Mouse (Mus musculus): ENCODE data around the gene Vmn2r77.
"Not testable (repeated sequence)": the region's sequence is repeated elsewhere in the genome, so short reads cannot be mapped to it uniquely, and the experiment has no call there.

Gene Vmn2r77

DNA sequence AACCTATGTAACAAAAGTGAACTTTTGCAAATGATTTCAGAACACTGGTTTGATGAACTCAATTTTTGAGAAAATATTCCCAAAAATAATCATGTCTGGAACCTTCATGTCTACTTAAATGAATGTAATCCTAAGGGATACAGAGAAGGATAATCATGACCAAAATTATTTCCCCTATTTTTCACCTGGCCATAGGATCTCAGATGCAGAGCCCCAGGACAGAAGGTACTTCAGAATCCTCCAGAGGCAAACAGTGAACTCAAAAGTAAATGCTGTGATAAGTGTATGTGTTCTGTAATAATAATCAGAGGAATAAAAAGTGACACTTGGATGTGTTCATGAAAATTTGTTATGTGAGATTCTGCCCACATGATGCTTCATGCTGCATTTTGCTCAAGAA lies at the start of gene Vmn2r77:
Gene Vmn2r77, plus strand, starts transcription at position 301 of the 400 bp plus-strand sequence.
- no peak for DNase-seq (ENCODE audit: low spot score)

DNA sequence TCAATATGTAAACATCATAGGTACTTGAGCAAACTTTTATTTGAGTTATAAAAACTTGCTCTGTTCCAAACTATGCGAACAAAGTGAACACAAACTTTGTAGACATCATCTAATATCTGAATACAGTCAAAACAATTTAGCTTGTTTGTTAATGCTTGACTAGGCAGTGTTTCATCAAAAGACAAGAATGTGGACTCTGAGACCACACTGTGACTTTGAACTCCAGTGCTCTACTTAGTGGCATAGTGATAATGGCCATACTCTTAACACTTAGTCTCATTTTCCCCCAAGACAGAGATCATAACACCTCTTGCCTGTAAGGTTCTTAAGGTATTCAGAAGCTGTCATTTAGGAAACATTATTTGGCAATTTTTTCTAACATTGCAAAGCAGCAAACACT lies 34.1 kb upstream of the Vmn2r77 start:
- no peak for DNase-seq (ENCODE audit: low spot score)

DNA sequence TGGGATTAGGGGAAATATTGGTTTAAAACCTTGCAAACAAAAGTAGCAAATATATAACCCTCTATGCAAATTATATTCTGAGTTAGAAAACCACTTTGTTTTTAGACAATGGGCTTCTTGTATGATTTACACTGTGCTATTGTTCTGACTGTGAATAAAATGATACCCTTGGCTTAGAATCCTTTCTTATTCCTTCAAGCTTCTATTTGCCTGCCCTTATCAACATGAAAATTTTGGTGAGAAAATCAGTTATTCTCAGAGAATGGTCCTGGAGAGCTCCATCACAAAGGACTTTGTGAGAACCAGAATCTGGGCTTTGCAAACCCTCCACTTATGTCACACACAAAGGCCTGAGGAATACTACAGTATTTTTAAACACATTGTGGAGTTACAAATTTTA lies 30.2 kb upstream of the Vmn2r77 start:
- no peak for DNase-seq (ENCODE audit: low spot score)

DNA sequence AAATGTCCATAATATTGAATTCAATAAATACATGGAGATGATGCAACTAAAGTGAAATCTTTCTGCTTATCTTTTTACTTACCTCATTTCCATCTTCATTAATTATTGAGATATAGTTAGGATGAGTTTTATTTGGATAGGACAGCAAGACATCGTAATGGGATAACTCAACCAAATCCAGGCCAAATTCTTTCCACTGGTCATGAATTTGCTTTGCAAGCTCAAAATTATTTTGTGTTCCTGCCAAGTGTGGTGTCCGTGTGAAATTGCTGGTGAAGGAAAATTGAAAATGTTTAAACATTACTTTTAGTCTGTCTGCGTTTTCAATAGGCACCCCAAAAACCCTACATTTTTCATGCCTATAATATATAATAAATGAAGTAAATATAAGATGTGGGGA lies 23.2 kb upstream of the Vmn2r77 start:
- no peak for DNase-seq (ENCODE audit: low spot score)

DNA sequence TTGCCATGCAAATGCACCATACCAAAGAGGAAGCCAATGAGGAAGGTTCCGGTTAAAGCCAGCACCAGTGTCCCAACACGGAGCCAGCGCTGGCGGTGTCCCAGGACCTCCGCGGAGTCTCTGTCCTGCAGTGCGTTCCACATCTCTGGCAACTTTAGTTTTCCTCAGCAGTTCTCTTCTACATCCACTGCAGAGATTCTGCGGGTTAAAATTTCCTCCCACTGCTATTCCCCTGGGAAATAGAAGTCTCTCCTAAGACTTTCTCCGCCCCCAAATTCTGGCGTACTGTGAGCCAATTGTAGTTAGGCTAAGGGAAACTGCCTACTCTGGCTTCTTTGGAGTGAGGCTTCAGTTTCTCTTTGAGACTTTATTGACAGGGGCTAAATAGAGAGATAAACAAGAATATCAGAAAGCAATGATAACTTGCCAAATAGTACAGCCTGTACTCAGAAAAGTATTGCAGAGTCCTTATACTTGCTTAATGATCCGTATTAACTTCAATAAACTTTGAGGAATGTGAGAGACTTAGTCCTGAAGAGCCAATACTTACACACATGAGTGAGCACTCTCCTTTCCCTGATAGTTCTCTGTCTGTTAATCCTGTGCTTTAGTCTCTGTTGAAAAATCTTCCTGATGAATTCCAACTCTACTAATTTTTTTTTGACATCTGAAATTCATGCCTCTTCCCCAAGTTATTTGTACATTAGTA lies 19.1 kb upstream of the Vmn2r77 start, which contains the start of gene Folh1:
Gene Folh1, minus strand, starts transcription at position 327 of the 709 bp plus-strand sequence.
- DNase-seq (ENCODE audit: low spot score): no peak

DNA sequence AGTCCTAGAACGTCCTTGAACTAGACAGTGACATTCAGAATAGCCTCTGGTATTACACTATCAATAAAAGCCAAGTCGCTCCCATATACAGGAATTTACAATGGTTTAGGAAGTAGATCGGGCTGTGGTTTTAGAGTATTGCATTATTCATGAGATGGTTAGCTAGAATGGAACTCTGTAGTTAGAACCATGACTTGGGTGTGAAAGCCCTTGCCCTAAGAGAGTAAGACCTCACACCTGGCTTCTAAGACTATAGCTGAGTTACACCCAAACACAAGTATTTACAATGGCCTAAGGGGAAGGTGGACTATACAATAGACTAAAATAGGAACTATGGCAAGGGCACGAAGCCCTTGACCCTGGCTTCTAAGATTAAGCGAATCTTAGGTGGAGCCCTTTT lies 20.4 kb downstream of the Vmn2r77 start:
- DNase-seq (ENCODE audit: low spot score): not testable (repeated sequence)

DNA sequence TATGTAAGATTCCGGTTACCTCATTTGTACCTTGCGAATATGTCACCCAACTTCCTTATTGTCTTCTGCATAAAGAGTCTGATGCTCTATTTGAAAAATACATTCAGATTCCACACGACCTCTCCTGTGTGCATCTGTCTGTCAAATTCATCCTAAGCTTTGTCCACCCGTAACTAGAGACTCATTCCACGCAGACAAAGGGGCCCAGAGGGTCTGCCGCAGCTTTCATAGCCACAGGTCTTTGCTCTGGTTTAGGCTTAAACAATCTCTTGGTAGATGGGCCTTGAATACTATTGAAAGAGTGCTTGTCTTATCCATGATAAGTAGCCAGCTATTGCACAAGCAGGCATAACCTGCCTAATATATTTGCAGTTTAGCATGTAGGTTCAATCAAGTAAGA lies 20.9 kb downstream of the Vmn2r77 start:
- not testable (repeated sequence) for DNase-seq (ENCODE audit: low spot score)

DNA sequence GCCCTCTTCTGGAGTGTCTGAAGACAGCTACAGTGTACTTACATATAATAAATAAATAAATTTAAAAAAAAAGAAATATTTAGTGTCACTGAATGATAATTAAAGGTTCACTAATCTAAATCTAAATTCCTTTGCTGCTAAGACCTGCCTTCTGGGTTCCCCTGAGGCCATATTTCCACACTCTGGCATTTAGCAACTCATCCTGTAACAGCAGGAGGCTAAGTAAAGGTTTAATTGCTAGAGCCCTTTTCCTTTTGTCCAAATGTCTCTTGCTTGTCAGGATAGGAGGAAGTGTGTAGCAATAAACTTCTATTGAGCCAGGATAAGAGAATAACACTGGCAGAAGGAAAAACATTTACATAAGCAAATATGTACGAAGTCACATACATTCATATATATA lies 21.6 kb downstream of the Vmn2r77 start:
- no peak for DNase-seq (ENCODE audit: low spot score)

All from ovary, postnatal 10 days (tissue).